Mouse (Mus musculus): ENCODE data around the gene Dnajb8. TPM values are rescaled to one million over a fixed set of nuclear protein-coding genes. Genes with fewer than 3 reads are reported as not detected.

Gene Dnajb8
- total RNA-seq, 2 experiments from 2014 or later = not detected

- no peak for TF ChIP-seq CTCF (conservative IDR thresholded peaks at IDR 0.05)
- Histone ChIP-seq H3K27ac (no peak overlapping the region), H3K4me3 (no peak overlapping the region)
- DNase-seq (ENCODE audit: low spot score in 2 of 2) = no peak
Observed at GRCm38 (mm10) chr6:88216199-88216598, 5.9 kb upstream of the Dnajb8 start.

GRCm38 (mm10) chr6:88219094-88219493 lies 3.0 kb upstream of the Dnajb8 start:
- Histone ChIP-seq H3K4me3 (no peak overlapping the region), H3K27ac (no peak overlapping the region)
- no peak for DNase-seq (ENCODE audit: low spot score in 2 of 2)
- no peak for TF ChIP-seq CTCF (conservative IDR thresholded peaks at IDR 0.05)

GRCm38 (mm10) chr6:88226570-88226994 lies 4.5 kb downstream of the Dnajb8 start:
- no peak for TF ChIP-seq CTCF (conservative IDR thresholded peaks at IDR 0.05)
- DNase-seq (ENCODE audit: low spot score in 2 of 2) = no peak
- H3K4me3 ChIP-seq = no peak overlapping the region
- no peak overlapping the region for H3K27ac ChIP-seq

GRCm38 (mm10) chr6:88227537-88227936 lies 5.5 kb downstream of the Dnajb8 start:
- no peak for DNase-seq (ENCODE audit: low spot score in 2 of 2)
- TF ChIP-seq CTCF (conservative IDR thresholded peaks at IDR 0.05) = no peak
- Histone ChIP-seq H3K27ac (no peak overlapping the region), H3K4me3 (no peak overlapping the region)

- no peak overlapping the region for H3K27ac ChIP-seq
- no peak for TF ChIP-seq CTCF (conservative IDR thresholded peaks at IDR 0.05)
- DNase-seq (ENCODE audit: low spot score in 2 of 2) = no peak
- H3K4me3 ChIP-seq = no peak overlapping the region
Observed at GRCm38 (mm10) chr6:88229221-88229620, 7.2 kb downstream of the Dnajb8 start.

GRCm38 (mm10) chr6:88231821-88232220 lies 9.8 kb downstream of the Dnajb8 start:
- H3K4me3 ChIP-seq = no peak overlapping the region
- TF ChIP-seq CTCF (conservative IDR thresholded peaks at IDR 0.05) = no peak
- no peak for DNase-seq (ENCODE audit: low spot score in 2 of 2)

GRCm38 (mm10) chr6:88232221-88232620 lies 10.2 kb downstream of the Dnajb8 start:
- TF ChIP-seq CTCF (conservative IDR thresholded peaks at IDR 0.05) = no peak
- no peak for DNase-seq (ENCODE audit: low spot score in 2 of 2)
- H3K4me3 ChIP-seq = no peak overlapping the region
- H3K27ac ChIP-seq = no peak overlapping the region

More at GRCm38 (mm10) chr6:88231821-88232220, 9.8 kb downstream of the Dnajb8 start:
- H3K27ac ChIP-seq = no peak overlapping the region

- H3K27ac ChIP-seq = no peak overlapping the region
- TF ChIP-seq CTCF (conservative IDR thresholded peaks at IDR 0.05) = no peak
- no peak for DNase-seq (ENCODE audit: low spot score in 2 of 2)
- no peak overlapping the region for H3K4me3 ChIP-seq
Observed at GRCm38 (mm10) chr6:88233996-88234395, 11.9 kb downstream of the Dnajb8 start.

GRCm38 (mm10) chr6:88235461-88235860 lies 13.4 kb downstream of the Dnajb8 start:
- H3K4me3 ChIP-seq = no peak overlapping the region
- no peak for TF ChIP-seq CTCF (conservative IDR thresholded peaks at IDR 0.05)
- DNase-seq (ENCODE audit: low spot score in 2 of 2) = no peak
- no peak overlapping the region for H3K27ac ChIP-seq

GRCm38 (mm10) chr6:88235983-88236382 lies 13.9 kb downstream of the Dnajb8 start:
- H3K4me3 ChIP-seq = no peak overlapping the region

GRCm38 (mm10) chr6:88236513-88236912 lies 14.4 kb downstream of the Dnajb8 start:
- DNase-seq (ENCODE audit: low spot score in 2 of 2) = no peak
- no peak for TF ChIP-seq CTCF (conservative IDR thresholded peaks at IDR 0.05)
- H3K4me3 ChIP-seq = no peak overlapping the region
- H3K27ac ChIP-seq = no peak overlapping the region

More at GRCm38 (mm10) chr6:88235983-88236382, 13.9 kb downstream of the Dnajb8 start:
- no peak for TF ChIP-seq CTCF (conservative IDR thresholded peaks at IDR 0.05)
- DNase-seq (ENCODE audit: low spot score in 2 of 2) = no peak
- no peak overlapping the region for H3K27ac ChIP-seq

- H3K4me3 ChIP-seq = no peak overlapping the region
- TF ChIP-seq CTCF (conservative IDR thresholded peaks at IDR 0.05) = peak; percentile 82
- no peak overlapping the region for H3K27ac ChIP-seq
- DNase-seq (ENCODE audit: low spot score in 2 of 2) = peak in 1 of 2 experiments; percentile 14
Observed at GRCm38 (mm10) chr6:88242604-88243003, 20.5 kb downstream of the Dnajb8 start.

GRCm38 (mm10) chr6:88249231-88249630 lies 27.2 kb downstream of the Dnajb8 start:
- DNase-seq (ENCODE audit: low spot score in 2 of 2) = no peak
- TF ChIP-seq CTCF (conservative IDR thresholded peaks at IDR 0.05) = no peak
- no peak overlapping the region for H3K4me3 ChIP-seq
- no peak overlapping the region for H3K27ac ChIP-seq

- no peak for TF ChIP-seq CTCF (conservative IDR thresholded peaks at IDR 0.05)
- H3K4me3 ChIP-seq = no peak overlapping the region
Observed at GRCm38 (mm10) chr6:88251396-88251795, 29.3 kb downstream of the Dnajb8 start.

More at GRCm38 (mm10) chr6:88251396-88251795, 29.3 kb downstream of the Dnajb8 start:
- no peak for DNase-seq (ENCODE audit: low spot score in 2 of 2)
- no peak overlapping the region for H3K27ac ChIP-seq

All from layer of hippocampus, adult 2 months (tissue).